Mouse (Mus musculus) left cerebral cortex, adult 2 months (tissue): ENCODE results near the gene Prkab2. TPM values are rescaled to one million over a fixed set of nuclear protein-coding genes. Genes with fewer than 3 reads are reported as not detected.

Experiments used
- DNase-seq, 2 experiments: peaks; one replicate each; pipeline ENCODE4 v3.0.0; 2021 to 2022; ENCODE audit warnings: low spot score in 2 of 2, mixed read lengths in 1 of 2; ENCODE audit errors: extremely low spot score in 1 of 2
- H3K27ac ChIP-seq: fragments of 200-600 bp; 2 replicates; pipeline ENCODE4 v1.8.1; 2022
- H3K4me3 ChIP-seq: fragments of 200-600 bp; 2 replicates; pipeline ENCODE4 v1.8.1; 2022
- CTCF ChIP-seq: fragments of 200-600 bp; IDR thresholded peaks from 2 replicates; pipeline ENCODE4 v1.8.1; 2022; ENCODE audit warnings: antibody characterized with exemption, mild to moderate bottlenecking, moderate library complexity
- intact Hi-C: fragments of 180-260 bp; cut with DNase I; formaldehyde crosslinking; loops from one replicate; pipeline ENCODE4 v1.15.1; 2025
- total RNA-seq, 2 experiments: library from RNA; stranded (reverse); gene quantifications; 2 replicates each; pipeline ENCODE4 v1.2.3; 2021

Prkab2 gene
- total RNA-seq, 2 experiments from 2014 or later: 30.0 to 32.8 TPM

- DNase-seq: no peak
- intact Hi-C loops: no loop called here
- H3K4me3 ChIP-seq: no peak overlapping the region
- H3K27ac ChIP-seq: no peak overlapping the region
- TF ChIP-seq CTCF: peak; percentile 46
Observed at GRCm38 (mm10) chr3:97654901-97655300, 3.1 kb upstream of the Prkab2 start.

GRCm38 (mm10) chr3:97658426-97659193, 617 bp downstream of the Prkab2 start:
- peak in 1 of 2 experiments; percentile 31 for DNase-seq
- intact Hi-C loops: loop anchor here (1.0 kb wide), 1 partner anchor 48 kb away; the partner anchor contains the start of gene Chd1l
- peak overlapping the region; percentile 97 for H3K4me3 ChIP-seq
- TF ChIP-seq CTCF: no peak
- H3K27ac ChIP-seq: peak overlapping the region; percentile 88

- Histone ChIP-seq H3K27ac (no peak overlapping the region; the same call in 1 of the 2 replicates), H3K4me3 (peak overlapping the region; percentile 97)
- no peak for TF ChIP-seq CTCF
- intact Hi-C loops: loop anchor here (10.0 kb wide), 1 partner anchor 355 kb away; the partner anchor contains the start of gene Notch2
- no peak for DNase-seq
Observed at GRCm38 (mm10) chr3:97659746-97660145, 1.8 kb downstream of the Prkab2 start.

GRCm38 (mm10) chr3:97661206-97661605, 3.2 kb downstream of the Prkab2 start:
- intact Hi-C loops: loop anchor here (10.0 kb wide), 1 partner anchor 354 kb away; the partner anchor contains the start of gene Notch2
- DNase-seq: no peak
- H3K27ac ChIP-seq: no peak overlapping the region
- H3K4me3 ChIP-seq: no peak overlapping the region
- no peak for TF ChIP-seq CTCF

- TF ChIP-seq CTCF: no peak
Observed at GRCm38 (mm10) chr3:97665525-97665924, 7.5 kb downstream of the Prkab2 start.

GRCm38 (mm10) chr3:97666154-97666553, 8.2 kb downstream of the Prkab2 start:
- intact Hi-C loops: loop anchor here (10.0 kb wide), 1 partner anchor 349 kb away; the partner anchor contains the start of gene Notch2
- Histone ChIP-seq H3K27ac (no peak overlapping the region), H3K4me3 (no peak overlapping the region)
- DNase-seq: no peak
- no peak for TF ChIP-seq CTCF

More at GRCm38 (mm10) chr3:97665525-97665924, 7.5 kb downstream of the Prkab2 start:
- intact Hi-C loops: loop anchor here (10.0 kb wide), 1 partner anchor 349 kb away; the partner anchor contains the start of gene Notch2
- Histone ChIP-seq H3K27ac (no peak overlapping the region), H3K4me3 (no peak overlapping the region)
- no peak for DNase-seq

GRCm38 (mm10) chr3:97667093-97667675, 9.2 kb downstream of the Prkab2 start:
- no peak overlapping the region for H3K4me3 ChIP-seq
- no peak overlapping the region for H3K27ac ChIP-seq
- intact Hi-C loops: loop anchor here (10.0 kb wide), 1 partner anchor 348 kb away; the partner anchor contains the start of gene Notch2
- DNase-seq: no peak
- no peak for TF ChIP-seq CTCF

GRCm38 (mm10) chr3:97674644-97675110, 16.7 kb downstream of the Prkab2 start, which contains the start of gene Gm17651:
Gm17651 (minus strand) TSS chr3:97674694.
- intact Hi-C loops: no loop called here
- TF ChIP-seq CTCF: no peak
- no peak for DNase-seq

GRCm38 (mm10) chr3:97676126-97676525, 18.1 kb downstream of the Prkab2 start:
- Histone ChIP-seq H3K4me3 (no peak overlapping the region), H3K27ac (no peak overlapping the region)
- no peak for TF ChIP-seq CTCF
- DNase-seq: no peak
- intact Hi-C loops: no loop called here

More at GRCm38 (mm10) chr3:97674644-97675110, 16.7 kb downstream of the Prkab2 start, which contains the start of gene Gm17651:
- H3K4me3 ChIP-seq: no peak within 1 kb of the TSS
- H3K27ac ChIP-seq: no peak within 1 kb of the TSS

GRCm38 (mm10) chr3:97678416-97678815, 20.4 kb downstream of the Prkab2 start:
- no peak for TF ChIP-seq CTCF
- intact Hi-C loops: no loop called here
- Histone ChIP-seq H3K4me3 (no peak overlapping the region), H3K27ac (no peak overlapping the region)
- DNase-seq: no peak

- H3K27ac ChIP-seq: peak overlapping the region; percentile 76
- peak; percentile 78 for TF ChIP-seq CTCF
- DNase-seq: peak; percentile 72 to 78
- peak overlapping the region; percentile 53 for H3K4me3 ChIP-seq
- intact Hi-C loops: loop anchor here (2.0 to 10.0 kb wide), 2 partner anchors 198 to 544 kb away; partner anchors contain the start of gene Reg4
Observed at GRCm38 (mm10) chr3:97680631-97681320, 22.8 kb downstream of the Prkab2 start.
